Mouse (Mus musculus) liver, adult 2 months (tissue): ENCODE measurements around the gene Hmga1b.

Experiments used
- CTCF ChIP-seq: fragments of 200-500 bp; IDR thresholded peaks from 2 replicates; pipeline ENCODE4 v1.5.1; 2011; ENCODE audit warnings: low read depth, low read length, control low read depth
- POLR2A ChIP-seq: fragments of 200-500 bp; IDR thresholded peaks from 2 replicates; pipeline ENCODE4 v1.6.1; 2011; ENCODE audit warnings: low read length, control low read depth; ENCODE audit not compliant: insufficient read depth; ENCODE audit errors: extremely low read depth

GRCm38 (mm10) chr11:120721124-120722066, 41.2 kb upstream of the Hmga1b start, which contains the start of gene Rac3:
- TF ChIP-seq CTCF = no peak
- TF ChIP-seq POLR2A = 0 out of 2 replicates have a peak, but pooled peaks have one; percentile 8
